Mouse (Mus musculus) megakaryocyte, embryonic 14.5 days (primary cell): ENCODE results near the gene Fxr2.

Source experiments
- FLI1 ChIP-seq: IDR thresholded peaks from 2 replicates; pipeline ENCODE4 v1.6.1; 2012; ENCODE audit warnings: low read length, inconsistent platforms, mixed read lengths
- GATA1 ChIP-seq: IDR thresholded peaks from 3 replicates; pipeline ENCODE4 v1.6.1; 2012; ENCODE audit warnings: mixed read lengths, low read length, inconsistent platforms, borderline replicate concordance

DNA sequence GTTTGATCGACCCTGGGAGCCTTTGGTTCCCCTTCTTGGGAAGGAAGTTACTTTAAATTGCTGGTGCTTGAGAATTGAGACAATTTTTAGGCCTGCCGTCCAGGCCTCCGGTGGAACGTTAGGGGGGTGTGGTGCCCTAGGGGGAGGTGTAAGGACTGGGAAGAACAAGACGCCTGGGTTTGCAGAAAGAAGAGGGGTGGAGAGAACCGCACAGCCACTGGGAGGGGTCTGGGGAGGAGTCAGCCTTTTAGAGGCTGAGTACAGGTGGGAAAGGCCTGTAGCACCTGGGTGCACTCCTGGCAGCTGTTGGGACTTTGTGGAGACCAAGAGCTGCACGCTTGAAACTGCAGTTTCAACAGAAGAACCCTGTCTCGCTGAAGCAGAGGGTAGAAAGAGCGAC is 22.0 kb downstream of the Fxr2 start:
- TF ChIP-seq GATA1: no peak
- TF ChIP-seq FLI1: no peak
